Mouse (Mus musculus): ENCODE results near the gene Rps27a. TPM values are rescaled to one million over a fixed set of nuclear protein-coding genes. Genes with fewer than 3 reads are reported as not detected.

Gene Rps27a
- total RNA-seq, 4 experiments from 2014 or later = 532 to 582 (median 543) TPM

DNA sequence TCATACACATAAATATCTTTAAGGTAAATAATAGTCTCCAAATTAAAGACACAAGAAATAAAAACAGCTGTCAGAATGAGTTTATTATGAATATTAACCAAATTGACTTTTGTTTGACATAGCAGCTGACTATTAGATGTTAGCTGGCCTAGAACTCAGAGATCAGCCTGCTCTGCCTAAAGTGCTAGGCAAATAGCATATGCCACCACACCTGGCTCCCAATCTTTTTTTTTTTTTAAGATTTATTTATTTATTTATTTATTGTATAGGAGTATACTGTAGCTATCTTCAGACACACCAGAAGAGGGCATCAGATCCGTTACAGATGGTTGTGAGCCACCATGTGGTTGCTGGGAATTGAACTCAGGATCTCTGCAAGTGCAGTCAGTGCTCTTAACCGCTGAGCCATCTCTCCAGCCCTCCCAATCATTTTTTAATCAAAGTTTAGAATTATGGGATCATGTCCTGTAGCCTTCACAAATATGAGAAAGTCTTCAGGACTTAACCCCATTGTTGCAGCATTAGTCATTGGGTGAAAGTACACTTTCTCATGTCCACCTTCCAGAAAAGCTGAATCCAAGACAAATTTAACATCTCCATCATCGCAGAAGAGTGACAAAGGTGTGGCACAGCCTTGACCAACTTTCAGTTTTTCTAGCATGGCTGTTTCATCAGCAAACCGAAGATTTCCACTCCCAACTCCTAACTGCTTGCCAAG is 34.9 kb downstream of the Rps27a start:
- no peak for DNase-seq (ENCODE audit: low spot score in 2 of 2)

- DNase-seq (ENCODE audit: low spot score in 2 of 2) = no peak
Observed at GRCm38 (mm10) chr11:29509421-29509820, 38.5 kb downstream of the Rps27a start.

GRCm38 (mm10) chr11:29504899-29505625 is 42.8 kb downstream of the Rps27a start:
- no peak for DNase-seq (ENCODE audit: low spot score in 2 of 2)

GRCm38 (mm10) chr11:29503948-29504893 is 43.7 kb downstream of the Rps27a start:
- no peak for DNase-seq (ENCODE audit: low spot score in 2 of 2)

DNA sequence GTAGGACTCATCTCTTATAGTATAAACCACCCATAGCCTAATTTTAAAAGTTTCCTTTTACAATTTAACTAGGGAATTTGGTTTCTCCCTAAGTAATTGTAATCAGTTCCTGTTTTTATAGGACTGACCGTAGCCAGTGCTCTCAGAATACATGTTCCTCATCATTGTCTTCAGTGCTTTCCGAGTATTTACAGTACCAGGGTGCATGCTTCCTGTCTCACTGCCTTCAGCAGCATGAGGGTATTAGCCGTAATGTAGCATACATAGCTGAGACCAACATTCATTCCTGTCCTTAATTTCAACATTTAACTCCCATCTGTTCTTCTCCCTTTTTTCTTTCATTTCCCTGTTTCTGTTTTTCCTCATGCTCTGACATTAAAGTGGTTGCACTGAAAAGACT is 50.9 kb downstream of the Rps27a start:
- no peak for DNase-seq (ENCODE audit: low spot score in 2 of 2)

Other genes starting within 250 kb of the Rps27a start
- 10 to 100 TPM; 52.4 to 62.0 (median 60.7) TPM for gene Ccdc88a, start 174.5 kb downstream of the Rps27a start, total RNA-seq (2022)
- 1 to 10 TPM; 3.2 to 6.5 (median 5.5) TPM for gene Prorsd1, start 33.1 kb downstream of the Rps27a start, total RNA-seq (2022)
- gene Mtif2, start 21.7 kb downstream of the Rps27a start, total RNA-seq (2022) = 10 to 100 TPM; 31.6 to 36.7 (median 35.1) TPM
- under 1 TPM in 2 of 4 experiments, not detected in 2; 0.44 to 0.65 TPM for gene Clhc1, start 159 bp downstream of the Rps27a start, total RNA-seq (2022)
- 100 to 1,000 TPM; 641 to 748 (median 678) TPM for gene Rtn4, start 144.8 kb upstream of the Rps27a start, total RNA-seq (2022)

All from left cerebral cortex, adult 8-10 months (tissue).